8 mouse cellular contexts compared by ENCODE assay signal in genomic region chr6:83440197-83440509, GRCm38 (mm10). TPM values are rescaled to one million over a fixed set of nuclear protein-coding genes. Genes with fewer than 3 reads are reported as not detected.
DNase-seq lines count a peak whose midpoint lies in the region; ATAC-seq and TF ChIP-seq lines count a peak whose summit lies in the region.

No protein-coding gene starts in this region.

- intact Hi-C loops in heart, postnatal 10 days (cut with DNase I), result loop anchor here (5.0 kb wide), 1 partner anchor 67 kb away; the partner anchor contains the start of gene Dguok

- peak overlapping the region; percentile 81 for H3K9ac ChIP-seq in heart, embryonic 12.5 days
- peak overlapping the region; percentile 87 for H3K9ac ChIP-seq in CH12.LX (ENCODE audit: insufficient read depth, low read depth)
- peak overlapping the region; percentile 85 for H3K9ac ChIP-seq in forebrain, embryonic 16.5 days (replicated peaks; ENCODE audit: low read depth, low read length)
- no peak overlapping the region; the same call in 1 of the 2 replicates for H3K9ac ChIP-seq in liver, embryonic 16.5 days (ENCODE audit: low read depth, low read length)

- peaks cover 4% of the 10 kb centered on the region; the same call in 1 of the 2 replicates for H3K79me2 ChIP-seq in CH12.LX (replicated peaks; ENCODE audit: control insufficient read depth, extremely low read depth, insufficient read depth, poor library complexity, severe bottlenecking)

- peaks cover 88% of the 10 kb centered on the region for H3K4me1 ChIP-seq in heart, embryonic 12.5 days (replicated peaks)
- H3K4me1 ChIP-seq in CH12.LX (ENCODE audit: control insufficient read depth in 1 of 2, insufficient read depth in 2 of 2), result peaks cover 10 to 85% of the 10 kb centered on the region in 2 experiments
- peaks cover 86% of the 10 kb centered on the region for H3K4me1 ChIP-seq in forebrain, embryonic 16.5 days (replicated peaks; ENCODE audit: control insufficient read depth, insufficient read depth, low read length)
- peaks cover 52% of the 10 kb centered on the region for H3K4me1 ChIP-seq in liver, embryonic 16.5 days (ENCODE audit: control insufficient read depth, low read depth, low read length)

- no peak for TF ChIP-seq RAD21 in CH12.LX (IDR thresholded peaks at IDR 0.05; ENCODE audit: low read depth, low read length)

- TF ChIP-seq EP300 in CH12.LX (IDR thresholded peaks at IDR 0.05; ENCODE audit: low read length), result no peak

- H3K9me3 ChIP-seq in heart, embryonic 12.5 days (replicated peaks), result no peaks in the 10 kb centered on the region
- H3K9me3 ChIP-seq in CH12.LX (replicated peaks; ENCODE audit: low read length), result no peaks in the 10 kb centered on the region
- no peaks in the 10 kb centered on the region for H3K9me3 ChIP-seq in forebrain, embryonic 16.5 days (ENCODE audit: control insufficient read depth, low read length)
- H3K9me3 ChIP-seq in liver, embryonic 16.5 days (replicated peaks; ENCODE audit: control insufficient read depth, low read length), result no peaks in the 10 kb centered on the region

- H3K4me2 ChIP-seq in heart, embryonic 12.5 days, result peak overlapping the region; percentile 78
- H3K4me2 ChIP-seq in CH12.LX (ENCODE audit: insufficient read depth, low read depth, poor library complexity, severe bottlenecking), result peak overlapping the region; percentile 91
- H3K4me2 ChIP-seq in forebrain, embryonic 16.5 days (ENCODE audit: low read length), result peak overlapping the region; percentile 73
- peak overlapping the region; percentile 89 for H3K4me2 ChIP-seq in liver, embryonic 16.5 days (ENCODE audit: low read depth, low read length)

- H3K36me3 ChIP-seq in heart, embryonic 12.5 days, result peaks cover 20% of the 10 kb centered on the region
- H3K36me3 ChIP-seq in CH12.LX (replicated peaks in 1 of 2; ENCODE audit: control insufficient read depth in 1 of 2, insufficient read depth in 1 of 2, low read length in 1 of 2), result peaks cover 4 to 55% of the 10 kb centered on the region in 2 experiments
- H3K36me3 ChIP-seq in forebrain, embryonic 16.5 days (ENCODE audit: control insufficient read depth, insufficient read depth), result no peaks in the 10 kb centered on the region
- no peaks in the 10 kb centered on the region for H3K36me3 ChIP-seq in liver, embryonic 16.5 days (ENCODE audit: control insufficient read depth, insufficient read depth)

- H3K4me3 ChIP-seq in heart, embryonic 12.5 days, result peak overlapping the region; percentile 71
- H3K4me3 ChIP-seq in CH12.LX (replicated peaks in 1 of 3; ENCODE audit: low read depth in 2 of 3, low read length in 2 of 3, poor library complexity in 1 of 3), result peak overlapping the region; percentile 75 to 91 (median 78)
- H3K4me3 ChIP-seq in forebrain, embryonic 16.5 days (replicated peaks; ENCODE audit: low read length), result peak overlapping the region; percentile 65
- peak overlapping the region; percentile 72 for H3K4me3 ChIP-seq in liver, embryonic 16.5 days (ENCODE audit: low read depth, low read length)

- H3K27ac ChIP-seq in heart, embryonic 12.5 days (ENCODE audit: poor library complexity, severe bottlenecking), result no peak overlapping the region
- no peak overlapping the region; the same call in 1 of the 2 replicates for H3K27ac ChIP-seq in CH12.LX (ENCODE audit: insufficient read depth, low read depth)
- peak overlapping the region; percentile 96 for H3K27ac ChIP-seq in forebrain, embryonic 16.5 days (ENCODE audit: low read length)
- H3K27ac ChIP-seq in liver, embryonic 16.5 days (ENCODE audit: low read length), result no peak overlapping the region

- WGBS in heart, embryonic 12.5 days, result 36% methylated on average over 3 of the region's 3 CpGs
- WGBS in forebrain, embryonic 16.5 days, result 19% methylated on average over 3 of the region's 3 CpGs
- 69% methylated on average over 3 of the region's 3 CpGs for WGBS in liver, embryonic 16.5 days (ENCODE audit: insufficient replicate concordance)

- TF ChIP-seq POLR2A in CH12.LX (IDR thresholded peaks at IDR 0.05; ENCODE audit: low read depth, low read length), result no peak

- ATAC-seq in heart, embryonic 12.5 days (ENCODE audit: insufficient number of reproducible peaks, low FRiP score), result no peak
- ATAC-seq in forebrain, embryonic 16.5 days, result no peak
- ATAC-seq in liver, embryonic 16.5 days (ENCODE audit: low read depth), result no peak
- no peak for ATAC-seq in erythroid progenitor cell, adult 5-6 weeks (replicated peaks; ENCODE audit: low FRiP score, poor library complexity, severe bottlenecking)

- DNase-seq in heart, postnatal 10 days, result no peak
- no peak for DNase-seq in CH12.LX (ENCODE audit: extremely low read depth)
- no peak for DNase-seq in cerebellum, adult 9-10 months
- DNase-seq in layer of hippocampus, adult 9-11 months, result no peak

- dilution Hi-C loops in CH12.LX (cut with MboI; ENCODE audit: extremely low pct_ligation_motif_present, extremely low pct_unique_long_range_greater_than_20kb, low sequenced_read_pairs), result no loop called here

- in situ Hi-C loops in CH12.LX (cut with MboI; ENCODE audit: low pct_ligation_motif_present, low pct_unique_long_range_greater_than_20kb, low sequenced_read_pairs), result no loop called here

- no peaks in the 10 kb centered on the region for H3K27me3 ChIP-seq in heart, embryonic 12.5 days (replicated peaks)
- no peaks in the 10 kb centered on the region for H3K27me3 ChIP-seq in CH12.LX (replicated peaks)
- no peaks in the 10 kb centered on the region for H3K27me3 ChIP-seq in forebrain, embryonic 16.5 days (replicated peaks; ENCODE audit: control insufficient read depth, insufficient read depth, low read length)
- H3K27me3 ChIP-seq in liver, embryonic 16.5 days (ENCODE audit: control insufficient read depth, insufficient read depth, low read depth, low read length), result no peaks in the 10 kb centered on the region

- TF ChIP-seq CTCF in CH12.LX (conservative IDR thresholded peaks at IDR 0.05 in 1 of 2, IDR thresholded peaks at IDR 0.05 in 1 of 2; ENCODE audit: low read depth in 2 of 2, low read length in 2 of 2), result no peak

TF ChIP-seq in CH12.LX, 34 proteins besides CTCF, POLR2A, EP300 and RAD21:
- no peak for TF ChIP-seq MEF2A (IDR thresholded peaks at IDR 0.05; ENCODE audit: borderline replicate concordance, low read depth, low read length)
- TF ChIP-seq IRF4 (IDR thresholded peaks at IDR 0.05; ENCODE audit: low read depth, low read length), result no peak
- TF ChIP-seq JUND (conservative IDR thresholded peaks at IDR 0.05; ENCODE audit: low read depth, low read length), result no peak
- TF ChIP-seq KAT2A (IDR thresholded peaks at IDR 0.05; ENCODE audit: insufficient replicate concordance, low read length), result no peak
- TF ChIP-seq ZNF384 (IDR thresholded peaks at IDR 0.05; ENCODE audit: low read depth, low read length), result no peak
- TF ChIP-seq ZMIZ1 (IDR thresholded peaks at IDR 0.05; ENCODE audit: low read depth, low read length), result no peak
- TF ChIP-seq USF1 (IDR thresholded peaks at IDR 0.05; ENCODE audit: low read depth, low read length), result no peak
- TF ChIP-seq GABPA (IDR thresholded peaks at IDR 0.05; ENCODE audit: insufficient replicate concordance, low read depth, low read length), result no peak
- TF ChIP-seq MAFK (IDR thresholded peaks at IDR 0.05; ENCODE audit: insufficient replicate concordance, low read length), result no peak
- no peak for TF ChIP-seq RCOR1 (conservative IDR thresholded peaks at IDR 0.05; ENCODE audit: low read depth, low read length)
- no peak for TF ChIP-seq ETS1 (conservative IDR thresholded peaks at IDR 0.05; ENCODE audit: low read depth, low read length)
- no peak for TF ChIP-seq MXI1 (IDR thresholded peaks at IDR 0.05; ENCODE audit: low read depth, low read length)

RNA-seq across cellular contexts. Expression of gene Tet3, which starts 18.7 kb away (rescaled TPM):
- 31.3 and 33.6 TPM in 2 replicates for polyA plus RNA-seq in heart, embryonic 12.5 days (2016; fragmentation: Nextera tagmentation; extraction: Ambion mirVana)
- 10 to 100 TPM; 49.0 to 54.3 TPM for total RNA-seq in heart, postnatal 10 days (2021)
- total RNA-seq in CH12.LX (2012; rRNA removed) (5.6 and 8.2 TPM in 2 replicates), CH12.LX (2014; rRNA removed) (2.2 and 3.2 TPM in 2 replicates)
- polyA plus RNA-seq in CH12.LX (2012; ENCODE audit: insufficient read length, low read depth), result 6.4 and 10.0 TPM in 2 replicates
- polyA plus RNA-seq in forebrain, embryonic 16.5 days (2015; fragmentation: Nextera tagmentation; extraction: Ambion mirVana), result 60.9 and 64.3 TPM in 2 replicates
- 9.3 and 13.7 TPM in 2 replicates for polyA plus RNA-seq in liver, embryonic 16.5 days (2015; fragmentation: Nextera tagmentation; extraction: Ambion mirVana)
- 33.5 and 46.5 TPM in 2 replicates for total RNA-seq in erythroid progenitor cell, adult 5-6 weeks (2015; ENCODE audit: low replicate concordance)
- 28.2 and 32.9 TPM in 2 replicates for total RNA-seq in erythroid progenitor cell, adult 5-6 weeks (2017; ENCODE audit: low replicate concordance)
